Mouse (Mus musculus) heart, postnatal 14 days (tissue): ENCODE measurements around the gene Fignl1. TPM values are rescaled to one million over a fixed set of nuclear protein-coding genes. Genes with fewer than 3 reads are reported as not detected.

Experiments
- DNase-seq, 2 experiments: peaks; one replicate each; pipeline ENCODE4 v3.0.0; 2021 to 2022
- intact Hi-C: fragments of 180-260 bp; cut with DNase I; formaldehyde crosslinking; loops from one replicate; pipeline ENCODE4 v1.15.1; 2025
- total RNA-seq, 2 experiments: library from RNA; stranded (reverse); gene quantifications; 2 replicates each; pipeline ENCODE4 v1.2.3; 2021

Gene Fignl1
- total RNA-seq, 2 experiments from 2014 or later, result 1.0 to 2.3 TPM

- no peak for DNase-seq
- intact Hi-C loops, result no loop called here
Measured at GRCm38 (mm10) chr11:11818797-11819196, 10.0 kb upstream of the Fignl1 start.

- intact Hi-C loops, result no loop called here
- no peak for DNase-seq
Measured at GRCm38 (mm10) chr11:11815737-11816136, 7.0 kb upstream of the Fignl1 start.

- DNase-seq, result peak; percentile 73 to 85
- intact Hi-C loops, result loop anchor here (5.0 kb wide), 1 partner anchor 545 kb away; no protein-coding TSS in a partner anchor
Measured at GRCm38 (mm10) chr11:11811906-11812480, 3.2 kb upstream of the Fignl1 start.

DNA sequence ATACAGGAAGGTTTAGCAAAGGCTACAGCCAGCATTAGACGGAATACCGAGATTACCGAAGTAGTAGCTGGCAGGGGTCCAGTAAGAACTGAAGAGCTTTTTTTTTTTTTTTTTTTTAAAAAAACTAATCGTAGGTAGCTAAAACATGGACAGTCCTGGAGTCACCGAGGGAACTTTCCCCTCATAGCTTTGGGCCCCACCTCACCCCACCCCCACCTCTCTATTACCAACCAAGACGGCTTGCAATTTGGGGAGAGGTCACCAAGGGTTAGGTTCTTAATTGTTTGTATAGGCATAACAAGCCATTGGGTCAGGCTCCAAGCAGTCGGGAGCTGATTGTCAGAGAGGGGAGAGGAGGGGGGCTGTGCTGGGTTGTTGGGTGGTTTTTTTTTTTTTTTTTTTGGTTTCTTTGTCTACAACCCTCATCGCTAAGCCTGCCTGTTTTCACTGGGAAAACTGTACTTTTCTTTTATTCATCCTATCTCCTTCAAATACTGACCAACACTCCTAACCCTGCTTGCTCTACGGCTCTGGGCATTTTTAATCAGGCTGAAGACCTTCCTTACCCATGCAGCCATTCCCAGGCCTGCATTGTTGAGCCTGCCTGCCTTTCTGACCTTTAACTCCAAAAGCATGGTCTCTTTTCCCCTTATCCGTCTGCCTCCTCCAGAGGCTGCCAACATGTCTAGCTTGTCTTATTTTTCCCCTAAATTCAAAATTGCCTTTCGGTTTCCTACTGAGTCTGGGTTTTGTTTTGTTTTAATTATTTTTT, 828 bp upstream of the Fignl1 start:
- intact Hi-C loops, result loop anchor here (5.0 kb wide), 1 partner anchor 548 kb away; no protein-coding TSS in a partner anchor
- DNase-seq, result no peak

- intact Hi-C loops, result no loop called here
- no peak for DNase-seq
Measured at GRCm38 (mm10) chr11:11808035-11808819, 535 bp downstream of the Fignl1 start.

- DNase-seq, result no peak
- intact Hi-C loops, result no loop called here
Measured at GRCm38 (mm10) chr11:11805951-11806350, 2.8 kb downstream of the Fignl1 start.

- no peak for DNase-seq
- intact Hi-C loops, result no loop called here
Measured at GRCm38 (mm10) chr11:11804421-11804820, 4.3 kb downstream of the Fignl1 start.

GRCm38 (mm10) chr11:11801067-11801466, 7.7 kb downstream of the Fignl1 start:
- intact Hi-C loops, result no loop called here
- no peak for DNase-seq

DNA sequence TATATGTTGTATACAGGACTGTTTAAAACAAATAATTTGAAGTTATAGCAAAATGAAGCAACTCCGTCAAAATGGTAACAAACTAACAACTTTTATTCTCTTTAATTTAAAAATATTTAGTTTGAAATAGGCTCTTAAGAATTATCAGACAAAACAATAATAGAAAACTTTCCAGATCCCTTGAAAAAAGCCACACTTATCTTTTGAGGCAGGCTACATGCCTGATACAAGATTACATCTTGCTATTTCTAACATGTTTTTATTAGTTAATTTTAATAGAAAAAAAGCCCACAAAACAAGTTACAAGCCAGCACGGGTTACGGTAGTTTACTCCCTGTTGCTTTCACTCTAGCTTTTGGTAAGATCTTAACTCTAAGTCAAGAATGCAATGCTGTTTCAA, 8.5 kb downstream of the Fignl1 start:
- no peak for DNase-seq
- intact Hi-C loops, result no loop called here

- no peak for DNase-seq
- intact Hi-C loops, result no loop called here
Measured at GRCm38 (mm10) chr11:11798690-11799089, 10.1 kb downstream of the Fignl1 start.

- intact Hi-C loops, result no loop called here
Measured at GRCm38 (mm10) chr11:11794626-11795025, 14.1 kb downstream of the Fignl1 start.

DNA sequence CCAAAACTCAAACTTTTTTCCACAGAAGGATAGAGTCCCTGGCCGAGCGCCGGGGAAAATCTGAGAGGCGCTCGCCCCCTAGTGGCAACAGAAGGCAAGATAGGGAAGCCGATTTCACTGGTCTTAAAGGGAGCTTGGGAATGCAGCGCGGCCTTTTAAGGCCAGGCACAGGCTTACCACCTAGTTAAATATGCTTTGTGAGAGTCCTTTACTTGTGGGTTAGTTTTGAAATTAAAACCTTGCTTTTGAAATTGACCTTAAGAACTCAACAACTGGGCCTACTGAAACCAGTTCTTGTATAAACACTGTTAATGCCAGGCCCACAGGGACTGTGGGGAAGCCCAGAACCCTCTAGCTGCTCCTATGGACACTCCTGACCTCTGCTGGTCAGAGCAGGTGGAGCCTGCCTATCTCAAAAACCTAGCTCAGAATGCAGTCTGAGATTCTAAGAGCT, 20.2 kb downstream of the Fignl1 start:
- intact Hi-C loops, result loop anchor here (1.0 to 2.0 kb wide), 3 partner anchors 231 to 327 kb away; no protein-coding TSS in a partner anchor
- peak; percentile 82 to 86 for DNase-seq

More at GRCm38 (mm10) chr11:11794626-11795025, 14.1 kb downstream of the Fignl1 start:
- no peak for DNase-seq

DNA sequence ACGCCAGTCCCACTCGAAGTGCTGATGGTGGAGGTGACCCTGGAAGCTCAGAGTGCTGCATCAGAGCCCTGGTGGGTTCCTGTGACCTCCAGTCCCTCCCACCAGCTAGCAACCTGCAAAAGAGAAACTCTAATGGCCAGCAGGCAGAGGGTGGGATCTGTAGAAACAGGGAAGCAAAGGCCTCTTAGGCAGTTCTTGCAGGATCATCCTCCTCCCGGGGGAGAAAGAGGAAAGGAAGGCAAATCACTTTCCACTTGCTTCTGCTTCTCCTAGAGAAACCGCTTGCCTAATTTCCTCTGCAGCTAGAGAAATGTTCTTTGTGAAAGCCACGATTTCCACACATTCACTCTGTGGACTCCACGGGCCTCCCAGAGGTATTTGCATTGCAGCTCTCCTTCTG, 23.3 kb downstream of the Fignl1 start:
- DNase-seq, result no peak
- intact Hi-C loops, result no loop called here

GRCm38 (mm10) chr11:11781728-11782127, 27.0 kb downstream of the Fignl1 start:
- DNase-seq, result no peak
- intact Hi-C loops, result no loop called here

DNA sequence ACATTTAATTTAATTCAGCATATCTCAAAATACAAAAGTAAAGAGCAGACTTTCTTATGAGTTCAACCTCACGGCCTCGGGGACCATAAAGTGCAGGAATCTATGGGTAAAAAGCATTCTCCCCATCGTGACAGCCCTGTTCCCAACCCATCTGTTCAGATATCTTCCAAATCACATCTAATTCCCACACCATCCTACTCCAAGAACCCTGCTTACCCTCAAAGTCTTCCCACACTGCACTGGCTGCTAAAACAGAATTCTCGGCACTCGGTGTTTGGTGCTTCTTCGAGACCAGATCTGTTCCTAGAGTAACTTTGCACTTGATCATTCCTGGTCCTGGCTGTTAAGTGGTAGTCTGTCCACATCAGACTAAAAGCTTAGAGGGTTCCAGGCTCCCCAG, 30.4 kb downstream of the Fignl1 start:
- intact Hi-C loops, result no loop called here
- DNase-seq, result no peak

- intact Hi-C loops, result no loop called here
- no peak for DNase-seq
Measured at GRCm38 (mm10) chr11:11777796-11778195, 31.0 kb downstream of the Fignl1 start.

- DNase-seq, result no peak
- intact Hi-C loops, result no loop called here
Measured at GRCm38 (mm10) chr11:11777246-11777645, 31.5 kb downstream of the Fignl1 start.

DNA sequence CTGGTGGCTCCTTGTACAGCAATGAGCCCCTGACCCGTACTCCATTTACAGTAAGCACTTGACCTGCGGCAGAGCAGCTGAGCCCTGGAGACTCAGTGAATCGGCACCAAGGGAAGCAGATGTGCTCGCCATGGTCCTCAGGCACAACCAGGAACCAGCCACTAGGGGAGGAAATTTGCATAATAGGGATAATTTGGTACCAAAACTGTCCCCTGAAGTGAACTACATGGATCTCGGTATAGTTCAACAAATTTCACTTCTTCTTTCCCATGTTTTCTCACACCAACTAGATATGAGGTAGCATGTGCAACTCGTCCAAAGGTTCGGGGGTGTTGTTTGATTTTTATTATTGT, 32.0 kb downstream of the Fignl1 start:
- DNase-seq, result no peak
- intact Hi-C loops, result no loop called here

- intact Hi-C loops, result no loop called here
- DNase-seq, result no peak
Measured at GRCm38 (mm10) chr11:11776071-11776821, 32.5 kb downstream of the Fignl1 start.

DNA sequence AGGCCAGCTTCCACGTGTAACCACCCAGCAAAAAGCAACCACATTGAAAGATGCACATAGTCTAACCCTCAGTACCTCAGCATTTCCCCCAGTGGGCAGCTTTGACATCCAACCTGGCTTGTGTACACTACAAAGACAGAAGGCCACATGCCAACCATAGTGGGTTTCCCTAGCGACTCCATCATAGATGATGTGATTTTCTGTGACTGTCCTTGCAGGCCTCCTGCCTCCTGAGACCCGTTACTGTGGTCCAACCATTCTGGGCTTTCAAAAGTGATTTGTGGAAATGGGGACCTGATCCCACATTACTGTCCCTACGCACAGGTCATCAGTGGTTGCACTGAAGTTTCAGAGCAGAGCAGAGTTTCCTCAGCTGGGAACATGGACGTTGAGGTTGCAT, 33.9 kb downstream of the Fignl1 start:
- intact Hi-C loops, result no loop called here
- no peak for DNase-seq

DNA sequence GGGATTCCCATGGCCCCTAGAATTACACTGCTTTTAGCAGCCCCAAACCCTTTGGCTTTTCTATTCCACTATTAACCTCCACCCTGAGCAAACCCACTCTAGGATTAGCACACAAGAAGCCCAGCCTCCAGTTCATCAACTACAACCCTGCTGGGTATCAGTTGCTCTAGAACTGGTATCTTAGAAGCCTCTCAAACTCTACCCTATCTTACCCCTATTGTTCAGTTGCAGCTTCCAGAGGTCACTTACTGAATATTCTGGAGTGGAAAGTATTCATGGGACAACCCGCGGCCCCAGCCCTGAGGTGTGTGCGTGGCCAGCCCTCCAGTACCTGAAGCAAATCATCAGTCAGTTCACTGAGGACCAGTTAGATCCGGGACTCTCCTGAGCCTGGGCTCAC, 34.4 kb downstream of the Fignl1 start:
- intact Hi-C loops, result no loop called here
- no peak for DNase-seq
